Mouse (Mus musculus) stomach, embryonic 14.5 days (tissue): ENCODE results near the gene Foxl1. TPM values are rescaled to one million over a fixed set of nuclear protein-coding genes. Genes with fewer than 3 reads are reported as not detected.

ENCODE experiments used
- ATAC-seq: fragments of 200-750 bp; cut with Nextera tagmentation; 2 replicates; pipeline ENCODE4 v1.8.0; 2017; ENCODE audit warnings: low read depth, moderate TSS enrichment; ENCODE audit not compliant: insufficient number of reproducible peaks, insufficient read depth, low FRiP score
- H3K27ac ChIP-seq: fragments of 300-500 bp; sonication (generic); 2 replicates; pipeline ENCODE4 v1.5.1; 2014; ENCODE audit warnings: mild to moderate bottlenecking, low read length, moderate library complexity, mixed read lengths
- H3K27me3 ChIP-seq: fragments of 300-500 bp; sonication (generic); 2 replicates; pipeline ENCODE4 v1.6.1; 2014; ENCODE audit warnings: low read length, control low read depth, mixed read lengths; ENCODE audit not compliant: control insufficient read depth, insufficient read depth
- H3K36me3 ChIP-seq: fragments of 300-500 bp; sonication (generic); 2 replicates; pipeline ENCODE4 v1.6.1; 2014; ENCODE audit warnings: mild to moderate bottlenecking, control low read depth, low read length, moderate library complexity, mixed read lengths; ENCODE audit not compliant: control insufficient read depth, insufficient read depth
- H3K4me1 ChIP-seq: fragments of 300-500 bp; sonication (generic); 2 replicates; pipeline ENCODE4 v1.6.1; 2014; ENCODE audit warnings: low read length, control low read depth, mixed read lengths; ENCODE audit not compliant: control insufficient read depth, insufficient read depth
- H3K4me2 ChIP-seq: fragments of 300-500 bp; sonication (generic); replicated peaks from 2 replicates; pipeline ENCODE4 v1.6.1; 2014; ENCODE audit warnings: low read depth, low read length, control low read depth
- H3K4me3 ChIP-seq: fragments of 300-500 bp; sonication (generic); 2 replicates; pipeline ENCODE4 v1.5.1; 2014; ENCODE audit warnings: low read depth, low read length, control low read depth
- H3K9ac ChIP-seq: fragments of 300-500 bp; sonication (generic); replicated peaks from 2 replicates; pipeline ENCODE4 v1.6.1; 2014; ENCODE audit warnings: low read depth, mild to moderate bottlenecking, control low read depth, low read length, moderate library complexity, mixed read lengths
- H3K9me3 ChIP-seq: fragments of 300-500 bp; sonication (generic); 2 replicates; pipeline ENCODE4 v1.6.1; 2016; ENCODE audit warnings: low read depth, low read length, control low read depth; ENCODE audit not compliant: control insufficient read depth
- WGBS: fragments of 180-500 bp; shearing (Covaris S2); extraction: QIAGEN DNeasy Blood & Tissue Kit; methylation state at CpG from one replicate; pipeline ENCODE4 v1.1.7; 2014; 5-methylcytosine and 5-hydroxymethylcytosine counted together
- polyA plus RNA-seq: library from polyadenylated mRNA; unstranded; fragments of >200 nt; fragmentation: Nextera tagmentation; extraction: Ambion mirVana; gene quantifications from 2 replicates; pipeline ENCODE4 v1.2.1, GENCODE M21; 2014

Gene Foxl1
- polyA plus RNA-seq, 1 experiment from 2014 or later, result 6.9 TPM

- 7% methylated on average over 40 of the region's 40 CpGs for WGBS
- H3K4me1 ChIP-seq, result peaks cover 13% of the 10 kb centered on the region
- no peaks in the 10 kb centered on the region for H3K9me3 ChIP-seq
- ATAC-seq, result no peak
- H3K27ac ChIP-seq, result peak overlapping the region; percentile 75
- peak overlapping the region; percentile 78 for H3K4me2 ChIP-seq
- peak overlapping the region; percentile 69 for H3K4me3 ChIP-seq
- H3K36me3 ChIP-seq, result peaks cover 8% of the 10 kb centered on the region; the same call in 1 of the 2 replicates
- H3K27me3 ChIP-seq, result peaks cover 17% of the 10 kb centered on the region
- peak overlapping the region; percentile 92 for H3K9ac ChIP-seq
Observed at GRCm38 (mm10) chr8:121088871-121089630, 38.7 kb upstream of the Foxl1 start.

- peak overlapping the region; percentile 78 for H3K4me2 ChIP-seq
- peaks cover 8% of the 10 kb centered on the region; the same call in 1 of the 2 replicates for H3K36me3 ChIP-seq
- peak overlapping the region; percentile 75 for H3K27ac ChIP-seq
- ATAC-seq, result no peak
- H3K4me3 ChIP-seq, result peak overlapping the region; percentile 69
- whole genome bisulfite sequencing, result 9% methylated on average over 32 of the region's 32 CpGs
- peak overlapping the region; percentile 92 for H3K9ac ChIP-seq
- H3K9me3 ChIP-seq, result no peaks in the 10 kb centered on the region
- peaks cover 17% of the 10 kb centered on the region for H3K27me3 ChIP-seq
- peaks cover 13% of the 10 kb centered on the region for H3K4me1 ChIP-seq
Observed at GRCm38 (mm10) chr8:121089631-121090380, 37.9 kb upstream of the Foxl1 start.

- ATAC-seq, result no peak
- Histone ChIP-seq H3K9ac (peak overlapping the region; percentile 92), H3K4me1 (peaks cover 13% of the 10 kb centered on the region), H3K27ac (peak overlapping the region; percentile 69; the same call in 1 of the 2 replicates), H3K9me3 (no peaks in the 10 kb centered on the region), H3K4me3 (no peak overlapping the region), H3K36me3 (peaks cover 8% of the 10 kb centered on the region; the same call in 1 of the 2 replicates), H3K27me3 (peaks cover 17% of the 10 kb centered on the region), H3K4me2 (peak overlapping the region; percentile 78)
- WGBS, result 0% methylated on average over 1 of the region's 1 CpGs
Observed at GRCm38 (mm10) chr8:121090716-121091115, 37.0 kb upstream of the Foxl1 start.

- Histone ChIP-seq H3K36me3 (peaks cover 7% of the 10 kb centered on the region; the same call in 1 of the 2 replicates), H3K27ac (0 out of 2 replicates have a peak overlapping the region, but pooled peaks have one; percentile 16), H3K4me1 (peaks cover 13% of the 10 kb centered on the region), H3K27me3 (peaks cover 11% of the 10 kb centered on the region; the same call in 1 of the 2 replicates), H3K9me3 (no peaks in the 10 kb centered on the region), H3K4me2 (0 out of 2 replicates have a peak overlapping the region, but pooled peaks have one; percentile 78), H3K9ac (no peak overlapping the region), H3K4me3 (no peak overlapping the region)
- peak; percentile 16; the same call in 1 of the 2 replicates for ATAC-seq
- 24% methylated on average over 6 of the region's 6 CpGs for WGBS
Observed at GRCm38 (mm10) chr8:121092141-121092540, 35.6 kb upstream of the Foxl1 start.

GRCm38 (mm10) chr8:121092627-121093026, 35.1 kb upstream of the Foxl1 start:
- peaks cover 13% of the 10 kb centered on the region for H3K4me1 ChIP-seq
- H3K9ac ChIP-seq, result no peak overlapping the region
- ATAC-seq, result peak; percentile 25; the same call in 1 of the 2 replicates
- 0 out of 2 replicates have a peak overlapping the region, but pooled peaks have one; percentile 7 for H3K4me2 ChIP-seq
- 0 out of 2 replicates have a peak overlapping the region, but pooled peaks have one; percentile 16 for H3K27ac ChIP-seq
- no peaks in the 10 kb centered on the region for H3K9me3 ChIP-seq
- 1% methylated on average over 16 of the region's 16 CpGs for WGBS
- H3K36me3 ChIP-seq, result peaks cover 8% of the 10 kb centered on the region; the same call in 1 of the 2 replicates
- H3K27me3 ChIP-seq, result peaks cover 11% of the 10 kb centered on the region; the same call in 1 of the 2 replicates
- H3K4me3 ChIP-seq, result no peak overlapping the region

GRCm38 (mm10) chr8:121093496-121093895, 34.2 kb upstream of the Foxl1 start:
- Histone ChIP-seq H3K4me1 (peaks cover 13% of the 10 kb centered on the region), H3K4me3 (no peak overlapping the region), H3K4me2 (no peak overlapping the region), H3K36me3 (peaks cover 11% of the 10 kb centered on the region; the same call in 1 of the 2 replicates), H3K9me3 (no peaks in the 10 kb centered on the region), H3K27ac (no peak overlapping the region), H3K27me3 (peaks cover 11% of the 10 kb centered on the region; the same call in 1 of the 2 replicates), H3K9ac (no peak overlapping the region)
- WGBS, result 63% methylated on average over 6 of the region's 6 CpGs
- ATAC-seq, result no peak

GRCm38 (mm10) chr8:121104049-121104818, 23.5 kb upstream of the Foxl1 start:
- no peak overlapping the region for H3K27ac ChIP-seq
- H3K36me3 ChIP-seq, result peaks cover 52% of the 10 kb centered on the region
- no peaks in the 10 kb centered on the region for H3K9me3 ChIP-seq
- H3K27me3 ChIP-seq, result no peaks in the 10 kb centered on the region
- H3K9ac ChIP-seq, result no peak overlapping the region
- WGBS, result 51% methylated on average over 17 of the region's 17 CpGs
- no peak overlapping the region for H3K4me2 ChIP-seq
- peaks cover 8% of the 10 kb centered on the region; the same call in 1 of the 2 replicates for H3K4me1 ChIP-seq
- no peak overlapping the region for H3K4me3 ChIP-seq
- no peak for ATAC-seq
